Mouse (Mus musculus): ENCODE results near the gene Sugt1. TPM values are rescaled to one million over a fixed set of nuclear protein-coding genes. Genes with fewer than 3 reads are reported as not detected.

Sugt1 gene
- polyA plus RNA-seq (2015; fragmentation: Nextera tagmentation; extraction: Ambion mirVana): 91.2 and 98.6 TPM in 2 replicates

DNA sequence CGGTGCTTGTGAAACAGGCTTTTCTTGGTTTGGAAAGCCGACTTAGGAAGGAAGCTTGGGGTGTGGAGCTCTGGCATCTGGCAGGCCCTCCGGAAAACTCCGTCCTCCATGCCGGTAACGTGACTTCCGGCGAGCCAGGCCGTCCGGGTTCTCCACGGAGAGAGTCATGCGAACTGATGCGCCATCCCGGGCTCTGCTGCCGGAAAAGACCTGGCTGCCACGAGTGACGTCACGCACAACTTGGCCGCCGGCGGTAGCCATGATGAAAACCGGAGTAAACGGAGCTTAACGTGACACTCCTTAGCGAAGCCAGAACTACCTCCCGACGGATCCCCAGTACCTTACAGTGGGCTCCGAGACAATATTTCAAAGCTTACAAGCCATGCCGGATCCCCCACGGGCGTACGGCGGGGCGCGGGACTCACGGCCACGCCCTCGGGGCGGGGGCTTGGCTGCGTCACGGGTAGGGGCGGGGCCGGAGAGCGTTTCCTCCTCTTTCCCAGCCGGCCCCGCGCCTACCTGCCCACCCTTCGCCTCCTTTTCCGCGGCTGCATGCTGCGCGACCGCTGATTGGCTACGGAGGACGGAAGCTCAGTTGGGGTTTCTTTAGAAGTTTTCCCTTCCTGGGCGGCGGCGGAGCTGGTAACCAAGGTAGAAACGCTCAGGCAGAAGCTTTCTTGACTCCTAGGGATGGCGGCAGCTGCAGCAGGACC lies at the start of gene Sugt1:
TSS of gene Sugt1 (plus strand) at position 553 of the 713 bp plus-strand sequence.
- H3K4me3 ChIP-seq (ENCODE audit: low read length): peak within 1 kb of the TSS; percentile 73
- H3K27me3 ChIP-seq (replicated peaks; ENCODE audit: control insufficient read depth, insufficient read depth, low read length): no peaks in the 10 kb centered on the region
- H3K4me2 ChIP-seq (ENCODE audit: low read length): peak within 1 kb of the TSS; percentile 69
- no peaks in the 10 kb centered on the region for H3K36me3 ChIP-seq (ENCODE audit: control insufficient read depth, insufficient read depth, low read length)
- ATAC-seq: peak; percentile 98
- peak within 1 kb of the TSS; percentile 82 for H3K9ac ChIP-seq (ENCODE audit: low read depth, low read length)
- H3K4me1 ChIP-seq (ENCODE audit: control insufficient read depth, insufficient read depth, low read depth, low read length): peaks cover 20% of the 10 kb centered on the region
- under 1% methylated on average over 58 of the region's 60 CpGs for WGBS
- no peaks in the 10 kb centered on the region for H3K9me3 ChIP-seq (ENCODE audit: control insufficient read depth, low read length)
- peak within 1 kb of the TSS; percentile 99 for H3K27ac ChIP-seq (ENCODE audit: low read depth, low read length)

DNA sequence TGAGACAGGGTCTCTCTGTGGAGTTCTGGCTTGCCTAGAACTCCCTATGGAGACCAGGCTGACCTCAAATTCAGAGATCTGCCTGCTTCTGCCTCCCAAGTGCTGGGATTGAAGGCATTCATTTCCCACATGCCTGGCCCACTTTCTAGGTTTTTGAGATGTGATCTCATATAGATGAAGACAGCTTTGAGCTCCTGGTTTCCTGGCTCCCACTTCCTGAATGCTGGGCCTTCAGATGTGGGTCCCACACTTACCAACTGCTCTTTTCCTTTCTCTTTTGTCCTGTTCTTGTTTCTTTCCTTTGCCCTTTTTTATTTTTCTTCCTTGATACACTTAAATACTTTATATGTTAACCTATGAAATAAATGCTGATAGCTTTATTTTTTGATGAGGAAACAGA lies 49.6 kb upstream of the Sugt1 start:
- Histone ChIP-seq H3K27ac (ENCODE audit: low read depth, low read length) (no peak overlapping the region), H3K4me2 (ENCODE audit: low read length) (no peak overlapping the region), H3K9ac (ENCODE audit: low read depth, low read length) (no peak overlapping the region), H3K9me3 (ENCODE audit: control insufficient read depth, low read length) (no peaks in the 10 kb centered on the region), H3K4me3 (ENCODE audit: low read length) (no peak overlapping the region), H3K36me3 (ENCODE audit: control insufficient read depth, insufficient read depth, low read length) (no peaks in the 10 kb centered on the region), H3K4me1 (ENCODE audit: control insufficient read depth, insufficient read depth, low read depth, low read length) (no peaks in the 10 kb centered on the region), H3K27me3 (replicated peaks; ENCODE audit: control insufficient read depth, insufficient read depth, low read length) (no peaks in the 10 kb centered on the region)
- ATAC-seq: no peak

DNA sequence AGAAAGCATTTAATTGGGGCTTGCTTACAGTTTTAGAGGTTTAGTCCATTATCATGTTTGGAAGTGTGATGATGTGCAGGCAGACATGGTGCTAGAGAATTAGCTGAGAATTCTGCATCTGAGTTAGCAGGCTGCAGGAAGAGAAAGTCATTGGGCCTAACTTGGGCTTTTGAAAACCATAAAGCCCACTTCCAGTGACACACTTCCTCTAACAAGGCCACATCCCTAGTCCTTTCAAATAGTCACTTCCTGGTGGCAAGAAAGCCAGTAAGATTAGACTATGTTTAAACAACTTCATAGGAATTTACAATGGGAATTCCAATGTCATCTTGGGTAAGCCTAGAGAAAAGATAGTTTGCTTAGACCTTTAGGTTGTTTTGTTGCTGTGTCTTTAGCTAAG lies 45.9 kb upstream of the Sugt1 start:
- no peaks in the 10 kb centered on the region for H3K36me3 ChIP-seq (ENCODE audit: control insufficient read depth, insufficient read depth, low read length)

DNA sequence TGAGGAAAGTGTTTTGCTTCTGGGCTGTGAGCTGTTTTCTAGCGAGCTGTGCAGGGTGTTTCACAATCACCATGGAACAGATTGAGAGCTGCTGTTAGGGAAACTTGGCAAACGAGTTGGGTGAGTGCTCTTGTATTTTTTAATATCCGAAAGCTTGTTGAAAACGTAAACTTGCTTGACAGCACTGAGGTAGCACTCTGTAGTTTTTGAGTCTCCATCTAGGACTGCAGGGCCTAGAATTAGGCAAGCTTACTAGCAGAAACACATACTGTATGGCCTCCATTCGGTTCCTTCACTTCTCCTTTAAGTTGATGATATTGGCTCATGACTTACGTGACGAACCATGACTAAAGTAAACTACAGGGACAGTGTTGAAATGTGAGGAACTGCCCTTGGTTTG lies 38.1 kb upstream of the Sugt1 start:
- Histone ChIP-seq H3K9ac (ENCODE audit: low read depth, low read length) (no peak overlapping the region), H3K4me2 (ENCODE audit: low read length) (no peak overlapping the region), H3K36me3 (ENCODE audit: control insufficient read depth, insufficient read depth, low read length) (no peaks in the 10 kb centered on the region), H3K4me3 (ENCODE audit: low read length) (no peak overlapping the region), H3K9me3 (ENCODE audit: control insufficient read depth, low read length) (0 out of 2 replicates have a peak, but pooled peaks cover 2% of the 10 kb centered on the region), H3K4me1 (ENCODE audit: control insufficient read depth, insufficient read depth, low read depth, low read length) (no peaks in the 10 kb centered on the region), H3K27me3 (replicated peaks; ENCODE audit: control insufficient read depth, insufficient read depth, low read length) (no peaks in the 10 kb centered on the region), H3K27ac (ENCODE audit: low read depth, low read length) (no peak overlapping the region)
- no peak for ATAC-seq
- WGBS: 85% methylated on average over 7 of the region's 7 CpGs

More for the DNA sequence above, 45.9 kb upstream of the Sugt1 start:
- H3K27me3 ChIP-seq (replicated peaks; ENCODE audit: control insufficient read depth, insufficient read depth, low read length): no peaks in the 10 kb centered on the region
- H3K9me3 ChIP-seq (ENCODE audit: control insufficient read depth, low read length): no peaks in the 10 kb centered on the region
- no peak for ATAC-seq
- no peak overlapping the region for H3K4me2 ChIP-seq (ENCODE audit: low read length)
- no peaks in the 10 kb centered on the region for H3K4me1 ChIP-seq (ENCODE audit: control insufficient read depth, insufficient read depth, low read depth, low read length)
- H3K27ac ChIP-seq (ENCODE audit: low read depth, low read length): no peak overlapping the region
- H3K4me3 ChIP-seq (ENCODE audit: low read length): no peak overlapping the region
- no peak overlapping the region for H3K9ac ChIP-seq (ENCODE audit: low read depth, low read length)

DNA sequence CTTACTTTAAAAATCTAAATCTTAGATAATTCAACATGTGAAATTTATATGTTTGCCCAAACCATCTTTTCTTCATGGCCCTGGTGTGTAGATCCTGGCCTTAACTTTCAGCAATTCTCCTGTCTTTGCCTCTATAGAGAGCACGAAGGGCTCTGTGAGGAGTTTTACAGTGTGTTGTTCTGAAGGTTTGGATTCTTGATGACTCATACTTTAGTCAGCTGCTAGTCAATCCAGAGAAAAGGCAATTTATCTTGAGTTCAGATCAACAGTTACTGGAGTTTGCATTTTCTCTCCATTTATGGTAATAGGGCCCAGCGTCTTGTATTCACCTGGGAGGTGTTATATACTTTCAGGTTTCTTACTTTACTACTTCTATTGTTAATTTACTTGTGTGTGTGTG lies 35.6 kb upstream of the Sugt1 start:
- WGBS: 95% methylated on average over 2 of the region's 2 CpGs
- Histone ChIP-seq H3K4me1 (ENCODE audit: control insufficient read depth, insufficient read depth, low read depth, low read length) (no peaks in the 10 kb centered on the region), H3K4me2 (ENCODE audit: low read length) (no peak overlapping the region), H3K36me3 (ENCODE audit: control insufficient read depth, insufficient read depth, low read length) (no peaks in the 10 kb centered on the region), H3K27me3 (replicated peaks; ENCODE audit: control insufficient read depth, insufficient read depth, low read length) (no peaks in the 10 kb centered on the region), H3K4me3 (ENCODE audit: low read length) (no peak overlapping the region), H3K9ac (ENCODE audit: low read depth, low read length) (no peak overlapping the region), H3K9me3 (ENCODE audit: control insufficient read depth, low read length) (0 out of 2 replicates have a peak, but pooled peaks cover 2% of the 10 kb centered on the region), H3K27ac (ENCODE audit: low read depth, low read length) (no peak overlapping the region)
- ATAC-seq: no peak

DNA sequence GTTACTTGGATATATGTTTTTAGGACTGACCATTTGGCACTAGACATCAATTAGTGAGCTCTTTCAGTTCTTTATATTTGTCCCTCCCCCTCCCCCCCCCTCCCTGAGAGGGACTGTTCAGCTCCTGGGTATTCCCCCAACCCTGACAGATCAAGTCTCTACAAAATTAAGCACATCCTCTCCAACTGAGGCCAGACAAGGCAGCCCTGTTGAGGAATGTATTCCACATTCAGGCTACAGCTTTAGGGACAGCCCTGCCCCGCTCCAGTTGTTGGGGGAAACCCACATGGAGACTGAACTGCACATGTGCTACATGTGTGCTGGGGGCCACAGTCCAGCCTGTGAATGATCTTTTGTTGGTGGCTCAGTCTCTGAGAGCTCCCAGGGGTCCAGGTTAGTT lies 34.6 kb upstream of the Sugt1 start:
- no peak for ATAC-seq
- no peaks in the 10 kb centered on the region for H3K27me3 ChIP-seq (replicated peaks; ENCODE audit: control insufficient read depth, insufficient read depth, low read length)

DNA sequence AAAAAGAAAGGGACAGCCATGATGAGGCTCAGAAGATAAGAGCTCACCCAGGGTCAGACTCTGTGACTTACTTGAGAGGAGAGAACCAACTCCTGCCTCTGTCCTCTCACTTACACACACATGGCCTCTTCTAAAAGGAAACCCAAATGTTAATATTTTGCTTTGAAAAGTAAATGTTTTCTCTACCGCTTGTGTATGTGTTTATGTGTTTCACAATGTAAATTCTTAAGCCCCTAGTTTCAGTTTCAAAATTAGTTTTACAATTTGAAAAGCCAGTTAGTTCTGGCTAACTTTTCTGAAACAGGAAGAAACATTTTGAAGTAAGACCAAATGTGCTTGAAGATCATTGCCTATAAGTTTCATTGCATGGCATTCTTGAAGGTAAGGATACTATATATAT lies 29.7 kb upstream of the Sugt1 start:
- no peaks in the 10 kb centered on the region for H3K36me3 ChIP-seq (ENCODE audit: control insufficient read depth, insufficient read depth, low read length)
- H3K4me3 ChIP-seq (ENCODE audit: low read length): no peak overlapping the region

More for the DNA sequence above, 34.6 kb upstream of the Sugt1 start:
- H3K4me2 ChIP-seq (ENCODE audit: low read length): no peak overlapping the region
- H3K4me3 ChIP-seq (ENCODE audit: low read length): no peak overlapping the region
- H3K9ac ChIP-seq (ENCODE audit: low read depth, low read length): no peak overlapping the region
- H3K4me1 ChIP-seq (ENCODE audit: control insufficient read depth, insufficient read depth, low read depth, low read length): no peaks in the 10 kb centered on the region
- H3K9me3 ChIP-seq (ENCODE audit: control insufficient read depth, low read length): 0 out of 2 replicates have a peak, but pooled peaks cover 2% of the 10 kb centered on the region
- no peaks in the 10 kb centered on the region for H3K36me3 ChIP-seq (ENCODE audit: control insufficient read depth, insufficient read depth, low read length)
- WGBS: 92% methylated on average over 1 of the region's 1 CpGs
- H3K27ac ChIP-seq (ENCODE audit: low read depth, low read length): no peak overlapping the region

DNA sequence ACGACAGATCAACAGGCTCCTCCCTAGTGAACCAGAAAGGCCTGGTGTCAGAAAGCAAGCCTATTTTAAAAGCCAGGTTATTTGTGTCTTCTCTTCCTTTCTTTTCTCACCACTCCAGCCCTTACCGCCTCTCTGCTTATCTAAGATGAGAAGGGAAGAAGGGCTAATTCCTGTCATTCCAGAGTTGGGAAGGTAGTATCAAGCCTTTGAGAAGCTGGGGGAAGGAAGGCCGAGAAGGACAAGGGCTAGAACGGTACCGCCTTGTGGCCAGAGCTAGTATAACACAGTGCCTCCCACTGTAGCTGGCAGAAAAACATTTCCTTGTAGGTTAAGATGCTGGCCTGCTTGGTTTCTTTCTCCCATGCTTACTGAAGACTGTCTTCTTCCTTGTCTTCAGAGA lies 24.7 kb upstream of the Sugt1 start:
- no peak overlapping the region for H3K4me3 ChIP-seq (ENCODE audit: low read length)
- no peaks in the 10 kb centered on the region for H3K36me3 ChIP-seq (ENCODE audit: control insufficient read depth, insufficient read depth, low read length)
- 24% methylated on average over 5 of the region's 5 CpGs for WGBS
- no peak for ATAC-seq
- H3K9ac ChIP-seq (ENCODE audit: low read depth, low read length): no peak overlapping the region
- no peaks in the 10 kb centered on the region for H3K4me1 ChIP-seq (ENCODE audit: control insufficient read depth, insufficient read depth, low read depth, low read length)
- no peaks in the 10 kb centered on the region for H3K27me3 ChIP-seq (replicated peaks; ENCODE audit: control insufficient read depth, insufficient read depth, low read length)
- H3K27ac ChIP-seq (ENCODE audit: low read depth, low read length): no peak overlapping the region
- no peaks in the 10 kb centered on the region for H3K9me3 ChIP-seq (ENCODE audit: control insufficient read depth, low read length)
- H3K4me2 ChIP-seq (ENCODE audit: low read length): no peak overlapping the region

More for the DNA sequence above, 29.7 kb upstream of the Sugt1 start:
- no peak overlapping the region for H3K9ac ChIP-seq (ENCODE audit: low read depth, low read length)
- H3K27ac ChIP-seq (ENCODE audit: low read depth, low read length): no peak overlapping the region
- H3K27me3 ChIP-seq (replicated peaks; ENCODE audit: control insufficient read depth, insufficient read depth, low read length): no peaks in the 10 kb centered on the region
- ATAC-seq: no peak
- H3K9me3 ChIP-seq (ENCODE audit: control insufficient read depth, low read length): 0 out of 2 replicates have a peak, but pooled peaks cover 2% of the 10 kb centered on the region
- H3K4me1 ChIP-seq (ENCODE audit: control insufficient read depth, insufficient read depth, low read depth, low read length): no peaks in the 10 kb centered on the region
- no peak overlapping the region for H3K4me2 ChIP-seq (ENCODE audit: low read length)
- WGBS: 88% methylated on average over 1 of the region's 1 CpGs

DNA sequence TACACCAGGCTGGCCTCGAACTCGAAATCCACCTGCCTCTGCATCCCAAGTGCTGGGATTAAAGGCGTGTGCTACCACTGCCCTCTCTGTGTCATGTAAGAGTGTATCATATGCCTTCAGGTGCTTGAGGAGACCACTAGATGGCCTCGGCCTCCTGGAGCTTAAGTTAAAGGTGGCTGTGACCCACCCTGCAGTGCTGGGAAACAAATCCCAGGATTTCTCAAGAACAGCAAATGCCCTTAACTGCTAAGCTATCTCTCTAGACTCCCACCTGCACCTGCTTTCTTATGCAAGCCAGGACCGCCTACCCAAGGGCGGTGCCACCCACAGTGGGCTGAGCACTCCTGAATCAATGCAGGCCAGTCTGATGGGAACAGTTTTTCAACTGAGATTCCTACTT lies 22.7 kb upstream of the Sugt1 start:
- Histone ChIP-seq H3K4me1 (ENCODE audit: control insufficient read depth, insufficient read depth, low read depth, low read length) (no peaks in the 10 kb centered on the region), H3K9ac (ENCODE audit: low read depth, low read length) (no peak overlapping the region), H3K27me3 (replicated peaks; ENCODE audit: control insufficient read depth, insufficient read depth, low read length) (no peaks in the 10 kb centered on the region), H3K4me3 (ENCODE audit: low read length) (no peak overlapping the region), H3K4me2 (ENCODE audit: low read length) (no peak overlapping the region), H3K9me3 (ENCODE audit: control insufficient read depth, low read length) (no peaks in the 10 kb centered on the region), H3K36me3 (ENCODE audit: control insufficient read depth, insufficient read depth, low read length) (no peaks in the 10 kb centered on the region), H3K27ac (ENCODE audit: low read depth, low read length) (no peak overlapping the region)
- ATAC-seq: no peak
- WGBS: 61% methylated on average over 6 of the region's 6 CpGs

Data from hindbrain, embryonic 16.5 days (tissue).